Mouse (Mus musculus): ENCODE measurements around the gene Orc4.
A peak's percentile ranks its signal among the peaks of the same experiment; 100 is the strongest.
"Not testable (repeated sequence)": the region's sequence is repeated elsewhere in the genome, so short reads cannot be mapped to it uniquely, and the experiment has no call there.

Gene Orc4

DNA sequence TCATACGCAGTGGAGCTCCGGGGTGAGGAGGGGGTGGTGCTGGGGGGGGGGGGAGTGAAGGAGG, at the start of gene Orc4:
Gene Orc4 (minus strand): TSS at position 26 of the 64 bp plus-strand sequence.
- no peak for DNase-seq

GRCm38 (mm10) chr2:48990322-48990721, 40.2 kb upstream of the Orc4 start:
- no peak for DNase-seq

DNA sequence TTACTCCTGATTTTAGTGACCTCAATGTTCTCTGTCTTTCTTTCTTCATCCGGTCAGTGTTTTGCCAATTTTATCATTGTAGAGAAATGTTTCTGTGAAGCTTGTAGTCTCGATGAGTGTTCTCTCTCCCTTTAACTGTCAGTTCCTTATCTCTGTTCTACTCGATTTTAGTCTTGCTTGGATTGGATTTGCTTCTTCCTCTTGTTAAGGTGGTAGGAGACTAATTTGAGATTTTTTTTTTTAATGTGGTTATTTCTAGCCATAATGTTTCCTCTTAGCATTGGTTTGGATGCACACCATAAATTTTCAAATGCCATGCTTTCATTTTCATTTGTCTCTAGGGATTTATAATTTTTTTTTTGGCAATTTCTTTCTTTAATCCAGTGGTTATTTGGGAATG, 28.8 kb upstream of the Orc4 start:
- DNase-seq: no peak

GRCm38 (mm10) chr2:48956591-48956990, 6.5 kb upstream of the Orc4 start:
- no peak for DNase-seq

DNA sequence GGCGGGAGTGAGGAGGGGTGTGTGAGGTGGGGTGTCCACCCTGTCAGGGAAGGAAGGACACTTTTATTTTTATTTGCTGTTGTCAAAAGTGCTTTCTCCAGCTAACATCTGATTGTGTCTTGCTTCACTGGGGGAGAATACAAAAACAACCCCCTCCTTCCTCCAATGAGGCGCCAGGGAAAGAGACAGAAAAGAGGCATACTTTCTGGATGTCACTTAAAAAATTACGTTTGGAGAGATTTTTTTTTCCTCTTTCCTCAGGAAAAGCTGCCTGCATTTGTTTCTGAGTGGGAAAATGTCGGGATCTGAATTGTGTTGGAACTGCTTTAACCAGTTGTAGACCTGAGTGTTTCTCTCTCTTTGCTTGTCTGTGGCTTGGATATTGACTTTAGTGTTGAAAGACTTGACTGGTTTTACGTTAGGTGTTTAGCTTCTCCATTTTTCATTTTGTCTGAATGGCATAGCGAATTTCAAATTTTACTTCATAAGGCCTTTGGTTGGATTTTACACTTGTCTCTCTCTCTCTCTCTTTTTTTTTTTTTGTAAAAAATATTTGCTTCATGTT, 321 bp upstream of the Orc4 start:
- peak in 1 of 2 experiments; percentile 4 for DNase-seq

DNA sequence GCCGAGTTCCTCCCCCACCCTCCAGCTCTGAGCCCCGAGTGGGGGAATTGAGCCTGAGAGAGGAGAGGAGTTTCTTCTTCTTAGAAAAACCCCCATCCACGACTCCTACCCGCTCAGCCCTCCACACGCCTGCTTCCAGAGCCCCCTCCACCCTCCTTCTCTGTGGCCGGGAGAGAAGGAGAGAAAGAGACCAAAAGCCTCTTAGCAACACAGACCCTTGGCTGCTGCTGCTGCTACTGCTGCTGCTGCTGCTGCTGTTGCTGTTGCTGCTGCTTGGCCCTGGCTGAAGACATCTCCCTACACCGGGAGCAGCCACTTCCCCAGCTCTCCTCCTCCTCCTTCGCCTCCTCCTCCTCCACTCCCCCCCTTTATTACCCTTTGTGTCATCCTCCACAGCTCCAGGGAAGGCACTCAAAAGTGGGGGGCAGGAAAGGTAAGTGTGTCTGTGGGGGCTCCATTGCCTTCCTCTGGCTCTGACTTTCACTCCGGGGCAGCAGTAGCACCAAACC, 280 bp downstream of the Orc4 start:
- DNase-seq: peak; percentile 38 to 48

GRCm38 (mm10) chr2:48948841-48949584, 1.1 kb downstream of the Orc4 start, which contains the start of gene Mbd5:
Gene Mbd5, plus strand, starts transcription at chr2:48949508.
- DNase-seq: peak; percentile 99 to 100

- DNase-seq: no peak
These were observed 2.3 kb downstream of the Orc4 start for GRCm38 (mm10) chr2:48947761-48948160.

DNA sequence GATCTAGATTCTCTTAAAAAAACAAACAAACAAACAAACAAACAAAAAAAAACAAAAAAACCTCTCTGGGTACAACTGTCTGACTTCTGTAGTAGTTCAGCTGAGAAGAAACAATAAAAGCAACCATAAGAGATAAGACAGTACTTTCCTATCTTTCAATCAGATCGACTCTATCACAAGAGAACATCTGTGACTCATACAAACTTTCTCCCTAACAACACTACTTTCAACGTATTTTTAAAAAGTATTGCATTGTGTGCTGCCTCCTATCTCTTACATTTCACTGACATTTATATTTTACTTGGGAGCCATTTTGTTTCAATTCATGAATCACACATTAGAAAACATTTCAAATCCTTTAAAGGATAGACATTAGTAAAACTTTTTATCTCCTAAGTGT, 15.0 kb downstream of the Orc4 start:
- no peak for DNase-seq

GRCm38 (mm10) chr2:48915832-48916231, 34.2 kb downstream of the Orc4 start:
- DNase-seq: no peak

- peak in 1 of 2 experiments; percentile 33 for DNase-seq
These were observed 35.9 kb downstream of the Orc4 start for GRCm38 (mm10) chr2:48914185-48914584.

DNA sequence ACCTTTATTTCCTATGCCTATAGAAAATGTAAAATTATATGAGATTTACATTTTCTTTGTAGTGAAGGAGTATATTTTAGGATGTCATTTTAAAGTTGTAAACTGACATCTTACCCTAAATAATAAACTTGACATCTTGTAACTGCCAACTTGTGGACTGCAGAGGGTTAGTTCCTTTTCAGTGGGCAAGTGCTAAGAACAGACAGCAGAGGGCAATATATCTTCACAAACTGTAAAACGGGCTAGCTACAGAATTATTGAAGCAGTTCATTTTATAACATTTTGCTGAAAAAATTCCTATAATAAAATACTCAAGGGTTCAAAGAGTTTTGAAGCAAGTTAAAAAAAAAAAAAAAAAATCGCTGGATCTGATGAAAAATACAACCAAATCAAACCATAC, 41.2 kb downstream of the Orc4 start:
- DNase-seq: peak in 1 of 2 experiments; percentile 5

GRCm38 (mm10) chr2:48895186-48895585, 54.9 kb downstream of the Orc4 start:
- DNase-seq: no peak

GRCm38 (mm10) chr2:48885945-48886344, 64.1 kb downstream of the Orc4 start:
- peak; percentile 75 to 78 for DNase-seq

GRCm38 (mm10) chr2:48868199-48868913, 81.7 kb downstream of the Orc4 start:
- DNase-seq: no peak

DNA sequence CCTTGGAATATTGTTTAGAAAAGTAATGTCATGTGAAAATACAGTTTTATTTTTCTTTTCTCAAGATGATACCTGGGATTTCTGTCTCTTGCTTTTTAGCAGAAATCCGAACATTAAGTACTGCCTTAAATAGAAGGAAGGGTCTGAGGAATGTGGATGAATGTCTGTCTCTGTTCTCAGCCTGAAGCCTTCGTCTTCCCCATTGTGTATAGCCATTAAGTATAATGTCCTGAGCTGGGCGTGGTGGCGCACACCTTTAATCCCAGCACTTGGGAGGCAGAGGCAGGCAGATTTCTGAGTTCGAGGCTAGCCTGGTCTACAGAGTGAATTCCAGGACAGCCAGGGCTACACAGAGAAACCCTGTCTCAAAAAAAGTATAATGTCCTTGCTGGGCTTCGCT, 84.5 kb downstream of the Orc4 start:
- DNase-seq: not testable (repeated sequence)
